Mouse (Mus musculus): ENCODE measurements at regions not wholly inside any gene's neighbourhood (a gene's known extent, or its start where the extent isn't known, plus 50 kb on each side); places are given as distances from the start of the nearest gene placed in this dataset.

- Histone ChIP-seq H3K9ac (replicated peaks) (no peak overlapping the region), H3K4me1 (replicated peaks) (peaks cover 18% of the 10 kb centered on the region), H3K4me3 (replicated peaks) (no peak overlapping the region), H3K9me3 (no peaks in the 10 kb centered on the region), H3K36me3 (no peaks in the 10 kb centered on the region), H3K27me3 (peaks cover 29% of the 10 kb centered on the region), H3K4me2 (replicated peaks) (peak overlapping the region; percentile 35), H3K27ac (peak overlapping the region; percentile 76)
- ATAC-seq = peak; percentile 89
- 5% methylated on average over 18 of the region's 18 CpGs for WGBS
Measured at GRCm38 (mm10) chr7:69578958-69579810, 787.4 kb downstream of the Nr2f2 start.

- peaks cover 20% of the 10 kb centered on the region for H3K27me3 ChIP-seq
- no peak for ATAC-seq
- H3K27ac ChIP-seq = no peak overlapping the region
- H3K4me1 ChIP-seq (replicated peaks) = peaks cover 18% of the 10 kb centered on the region
- no peak overlapping the region for H3K4me3 ChIP-seq (replicated peaks)
- no peaks in the 10 kb centered on the region for H3K9me3 ChIP-seq
- H3K9ac ChIP-seq (replicated peaks) = no peak overlapping the region
- H3K36me3 ChIP-seq = no peaks in the 10 kb centered on the region
- H3K4me2 ChIP-seq (replicated peaks) = no peak overlapping the region
- 69% methylated on average over 6 of the region's 6 CpGs for WGBS
Measured at GRCm38 (mm10) chr7:69577754-69578153, 788.8 kb downstream of the Nr2f2 start.

GRCm38 (mm10) chr7:69576596-69576995 is 789.9 kb downstream of the Nr2f2 start:
- H3K36me3 ChIP-seq = no peaks in the 10 kb centered on the region
- peaks cover 21% of the 10 kb centered on the region for H3K4me1 ChIP-seq (replicated peaks)
- H3K27me3 ChIP-seq = peaks cover 18% of the 10 kb centered on the region
- H3K27ac ChIP-seq = no peak overlapping the region
- no peak overlapping the region for H3K4me2 ChIP-seq (replicated peaks)
- ATAC-seq = no peak
- 93% methylated on average over 6 of the region's 6 CpGs for WGBS
- H3K9me3 ChIP-seq = no peaks in the 10 kb centered on the region
- H3K4me3 ChIP-seq (replicated peaks) = no peak overlapping the region
- H3K9ac ChIP-seq (replicated peaks) = no peak overlapping the region

- H3K9ac ChIP-seq (replicated peaks) = no peak overlapping the region
- H3K4me1 ChIP-seq (replicated peaks) = peaks cover 9% of the 10 kb centered on the region
- H3K4me2 ChIP-seq (replicated peaks) = no peak overlapping the region
- no peak overlapping the region for H3K27ac ChIP-seq
- no peaks in the 10 kb centered on the region for H3K9me3 ChIP-seq
- 82% methylated on average over 5 of the region's 5 CpGs for WGBS
- H3K36me3 ChIP-seq = no peaks in the 10 kb centered on the region
- no peak overlapping the region for H3K4me3 ChIP-seq (replicated peaks)
- H3K27me3 ChIP-seq = peaks cover 15% of the 10 kb centered on the region; the same call in 1 of the 2 replicates
- ATAC-seq = no peak
Measured at GRCm38 (mm10) chr7:69573730-69574129, 792.8 kb downstream of the Nr2f2 start.

- Histone ChIP-seq H3K4me2 (replicated peaks) (no peak overlapping the region), H3K9ac (replicated peaks) (no peak overlapping the region), H3K9me3 (no peaks in the 10 kb centered on the region), H3K4me1 (replicated peaks) (peaks cover 4% of the 10 kb centered on the region), H3K27ac (peak overlapping the region; percentile 30; the same call in 1 of the 2 replicates), H3K36me3 (no peaks in the 10 kb centered on the region), H3K27me3 (peaks cover 14% of the 10 kb centered on the region; the same call in 1 of the 2 replicates), H3K4me3 (replicated peaks) (no peak overlapping the region)
- 60% methylated on average over 7 of the region's 7 CpGs for WGBS
- ATAC-seq = peak; percentile 85
Measured at GRCm38 (mm10) chr7:69572626-69573394, 793.7 kb downstream of the Nr2f2 start.

GRCm38 (mm10) chr7:69566949-69567348 is 799.6 kb downstream of the Nr2f2 start:
- no peak for ATAC-seq
- H3K4me2 ChIP-seq (replicated peaks) = no peak overlapping the region
- no peak overlapping the region for H3K9ac ChIP-seq (replicated peaks)
- H3K4me1 ChIP-seq (replicated peaks) = peaks cover 6% of the 10 kb centered on the region; the same call in 1 of the 2 replicates
- H3K4me3 ChIP-seq (replicated peaks) = no peak overlapping the region
- H3K9me3 ChIP-seq = no peaks in the 10 kb centered on the region
- H3K36me3 ChIP-seq = no peaks in the 10 kb centered on the region
- H3K27ac ChIP-seq = 0 out of 2 replicates have a peak overlapping the region, but pooled peaks have one; percentile 19
- WGBS = 73% methylated on average over 4 of the region's 4 CpGs
- no peaks in the 10 kb centered on the region for H3K27me3 ChIP-seq

- no peak for ATAC-seq
- no peaks in the 10 kb centered on the region for H3K9me3 ChIP-seq
- 87% methylated on average over 2 of the region's 2 CpGs for WGBS
- H3K27ac ChIP-seq = no peak overlapping the region
- H3K4me1 ChIP-seq (replicated peaks) = peaks cover 6% of the 10 kb centered on the region; the same call in 1 of the 2 replicates
- no peaks in the 10 kb centered on the region for H3K27me3 ChIP-seq
- H3K4me3 ChIP-seq (replicated peaks) = no peak overlapping the region
- H3K4me2 ChIP-seq (replicated peaks) = no peak overlapping the region
- H3K9ac ChIP-seq (replicated peaks) = no peak overlapping the region
- no peaks in the 10 kb centered on the region for H3K36me3 ChIP-seq
Measured at GRCm38 (mm10) chr7:69564432-69564831, 802.1 kb downstream of the Nr2f2 start.

- Histone ChIP-seq H3K4me3 (replicated peaks) (no peak overlapping the region), H3K4me1 (replicated peaks) (no peaks in the 10 kb centered on the region), H3K27me3 (no peaks in the 10 kb centered on the region), H3K9ac (replicated peaks) (no peak overlapping the region), H3K27ac (no peak overlapping the region), H3K9me3 (no peaks in the 10 kb centered on the region), H3K4me2 (replicated peaks) (no peak overlapping the region), H3K36me3 (no peaks in the 10 kb centered on the region)
- 74% methylated on average over 8 of the region's 8 CpGs for WGBS
- no peak for ATAC-seq
Measured at GRCm38 (mm10) chr7:69554776-69555175, 805.7 kb upstream of the Arrdc4 start.

- no peak overlapping the region for H3K4me2 ChIP-seq (replicated peaks)
- no peak for ATAC-seq
- no peaks in the 10 kb centered on the region for H3K4me1 ChIP-seq (replicated peaks)
- 90% methylated on average over 6 of the region's 6 CpGs for WGBS
- no peak overlapping the region for H3K4me3 ChIP-seq (replicated peaks)
- H3K27me3 ChIP-seq = no peaks in the 10 kb centered on the region
- no peak overlapping the region for H3K27ac ChIP-seq
- H3K9ac ChIP-seq (replicated peaks) = no peak overlapping the region
- no peaks in the 10 kb centered on the region for H3K36me3 ChIP-seq
- no peaks in the 10 kb centered on the region for H3K9me3 ChIP-seq
Measured at GRCm38 (mm10) chr7:69553981-69554380, 804.9 kb upstream of the Arrdc4 start.

- H3K4me3 ChIP-seq (replicated peaks) = no peak overlapping the region
- no peaks in the 10 kb centered on the region for H3K9me3 ChIP-seq
- no peak for ATAC-seq
- 90% methylated on average over 1 of the region's 1 CpGs for WGBS
- H3K27me3 ChIP-seq = no peaks in the 10 kb centered on the region
- H3K9ac ChIP-seq (replicated peaks) = no peak overlapping the region
- H3K4me1 ChIP-seq (replicated peaks) = no peaks in the 10 kb centered on the region
- H3K4me2 ChIP-seq (replicated peaks) = no peak overlapping the region
- no peak overlapping the region for H3K27ac ChIP-seq
- no peaks in the 10 kb centered on the region for H3K36me3 ChIP-seq
Measured at GRCm38 (mm10) chr7:69536072-69536471, 787.0 kb upstream of the Arrdc4 start.

GRCm38 (mm10) chr7:69513966-69514365 is 764.9 kb upstream of the Arrdc4 start:
- WGBS = 93% methylated on average over 2 of the region's 2 CpGs
- Histone ChIP-seq H3K4me1 (replicated peaks) (no peaks in the 10 kb centered on the region), H3K4me3 (replicated peaks) (no peak overlapping the region), H3K27me3 (no peaks in the 10 kb centered on the region), H3K27ac (no peak overlapping the region), H3K36me3 (no peaks in the 10 kb centered on the region), H3K4me2 (replicated peaks) (no peak overlapping the region), H3K9ac (replicated peaks) (no peak overlapping the region), H3K9me3 (no peaks in the 10 kb centered on the region)
- ATAC-seq = no peak

GRCm38 (mm10) chr7:69510389-69510788 is 761.3 kb upstream of the Arrdc4 start:
- Histone ChIP-seq H3K4me1 (replicated peaks) (no peaks in the 10 kb centered on the region), H3K9me3 (no peaks in the 10 kb centered on the region), H3K27me3 (no peaks in the 10 kb centered on the region), H3K4me2 (replicated peaks) (peak overlapping the region; percentile 13; the same call in 1 of the 2 replicates), H3K9ac (replicated peaks) (no peak overlapping the region), H3K4me3 (replicated peaks) (no peak overlapping the region), H3K36me3 (no peaks in the 10 kb centered on the region), H3K27ac (no peak overlapping the region)
- ATAC-seq = no peak
- 48% methylated on average over 8 of the region's 8 CpGs for WGBS
